ENCODE assay signal across 8 mouse cellular contexts in genomic region chr4:129032133-129032962, GRCm38 (mm10). TPM values are rescaled to one million over a fixed set of nuclear protein-coding genes. Genes with fewer than 3 reads are reported as not detected.
DNase-seq lines count a peak whose midpoint lies in the region; ATAC-seq and TF ChIP-seq lines count a peak whose summit lies in the region.

No protein-coding gene starts in this region.

- intact Hi-C loops in heart, adult 2 months (cut with DNase I): no loop called here

- TF ChIP-seq POLR2A in heart, adult 2 months (IDR thresholded peaks at IDR 0.05; ENCODE audit: insufficient read depth, low read depth, low read length): no peak

- no peak overlapping the region for H3ac ChIP-seq in C2C12 (ENCODE audit: control insufficient read depth, insufficient read length, low read depth)

- no peak for TF ChIP-seq CTCF in heart, adult 2 months (IDR thresholded peaks at IDR 0.05)
- TF ChIP-seq CTCF in C2C12 (IDR thresholded peaks at IDR 0.05; ENCODE audit: control insufficient read depth, insufficient read depth, insufficient read length): no peak

- no peak overlapping the region for H3K4me3 ChIP-seq in heart, adult 2 months
- H3K4me3 ChIP-seq in C2C12 (ENCODE audit: insufficient read depth, poor library complexity, severe bottlenecking): no peak overlapping the region

- H3K36me3 ChIP-seq in heart, adult 2 months (ENCODE audit: control insufficient read depth, insufficient read depth, low read length): no peaks in the 10 kb centered on the region
- no peaks in the 10 kb centered on the region for H3K36me3 ChIP-seq in C2C12 (ENCODE audit: control insufficient read depth, insufficient read depth)

- peak overlapping the region; percentile 48 for H3K27ac ChIP-seq in heart, adult 2 months

- H3K79me2 ChIP-seq in heart, adult 2 months (replicated peaks; ENCODE audit: control insufficient read depth, insufficient read depth, low read length): no peaks in the 10 kb centered on the region
- H3K79me2 ChIP-seq in C2C12 (ENCODE audit: control insufficient read depth, insufficient read depth): no peaks in the 10 kb centered on the region

- DNase-seq in heart, adult 2 months: peak in 1 of 2 experiments; percentile 44
- DNase-seq in heart, postnatal 4 days: no peak
- peak; percentile 92 for DNase-seq in induced T-regulatory cell, adult 2 months (ENCODE audit: low read depth)
- DNase-seq in natural killer cell, adult 2 months (ENCODE audit: low spot score in 2 of 2): peak; percentile 83 to 84
- no peak for DNase-seq in frontal cortex, postnatal 10 days (ENCODE audit: low spot score in 2 of 2)
- DNase-seq in gastrocnemius, postnatal 25 days: no peak

- H3K4me1 ChIP-seq in heart, adult 2 months (ENCODE audit: control insufficient read depth, insufficient read depth, low read length): peaks cover 12% of the 10 kb centered on the region

- no peak for TF ChIP-seq EP300 in heart, adult 2 months (IDR thresholded peaks at IDR 0.05; ENCODE audit: insufficient read depth, low read depth, low read length)

- no peaks in the 10 kb centered on the region for H3K79me3 ChIP-seq in C2C12 (ENCODE audit: low read depth)

- H3K9ac ChIP-seq in heart, adult 2 months (ENCODE audit: low read depth, low read length): peak overlapping the region; percentile 21

- WGBS in heart, adult 2 months: 68% methylated on average over 11 of the region's 11 CpGs

- ATAC-seq in cerebellum, adult (ENCODE audit: insufficient number of reproducible peaks, low FRiP score, low TSS enrichment): no peak

- no peaks in the 10 kb centered on the region for H3K27me3 ChIP-seq in heart, adult 2 months (ENCODE audit: control insufficient read depth, insufficient read depth, low read length)
- no peaks in the 10 kb centered on the region for H3K27me3 ChIP-seq in C2C12 (ENCODE audit: control insufficient read depth, insufficient read depth, insufficient read length)

TF ChIP-seq in C2C12, 6 proteins besides CTCF, POLR2A, EP300 and RAD21:
- TF ChIP-seq FOSL1 (IDR thresholded peaks at IDR 0.05; ENCODE audit: insufficient read depth, low read length, poor library complexity, severe bottlenecking): no peak
- TF ChIP-seq CEBPB (IDR thresholded peaks at IDR 0.05; ENCODE audit: low read depth): peak; percentile 72
TF ChIP-seq in C2C12: peak in this region for 1.

RNA-seq across cellular contexts. Expression of gene Rnf19b, which starts 25.7 kb away (rescaled TPM):
- total RNA-seq in heart, adult 2 months (2021): 10 to 100 TPM; 27.1 to 28.1 TPM
- 21.1 and 24.7 TPM in 2 replicates for polyA plus RNA-seq in heart, adult 2 months (2012; rRNA removed)
- total RNA-seq in heart, postnatal 4 days (2021): 10 to 100 TPM; 27.0 to 27.9 TPM
- 53.5 TPM for polyA plus RNA-seq in C2C12 (2012; fragmentation: generic; extraction: Trizol)
- 10 to 100 TPM; 17.8 to 20.2 TPM for total RNA-seq in gastrocnemius, postnatal 25 days (2021)

RNA-seq across cellular contexts. Expression of gene Ak2, which starts 40.6 kb away (rescaled TPM):
- total RNA-seq in heart, adult 2 months (2021): 10 to 100 TPM; 63.1 to 70.5 TPM
- 41.8 and 43.4 TPM in 2 replicates for polyA plus RNA-seq in heart, adult 2 months (2012; rRNA removed)
- 100 to 1,000 TPM; 104 to 105 TPM for total RNA-seq in heart, postnatal 4 days (2021)
- polyA plus RNA-seq in C2C12 (2012; fragmentation: generic; extraction: Trizol): 176 TPM
- total RNA-seq in gastrocnemius, postnatal 25 days (2021): 10 to 100 TPM; 27.4 to 36.0 TPM

Comparison
In these comparisons a context has a peak if more than half of its experiments do, and no peak if none do; other contexts are left out.
1. DNase-seq: peak in induced T-regulatory cell, adult 2 months (single experiment) and natural killer cell, adult 2 months (2 of 2); none in heart, postnatal 4 days (single experiment), frontal cortex, postnatal 10 days (0 of 2) and gastrocnemius, postnatal 25 days (single experiment).